Mouse (Mus musculus): ENCODE data around the gene Prps1l1.

The Prps1l1 gene

DNA sequence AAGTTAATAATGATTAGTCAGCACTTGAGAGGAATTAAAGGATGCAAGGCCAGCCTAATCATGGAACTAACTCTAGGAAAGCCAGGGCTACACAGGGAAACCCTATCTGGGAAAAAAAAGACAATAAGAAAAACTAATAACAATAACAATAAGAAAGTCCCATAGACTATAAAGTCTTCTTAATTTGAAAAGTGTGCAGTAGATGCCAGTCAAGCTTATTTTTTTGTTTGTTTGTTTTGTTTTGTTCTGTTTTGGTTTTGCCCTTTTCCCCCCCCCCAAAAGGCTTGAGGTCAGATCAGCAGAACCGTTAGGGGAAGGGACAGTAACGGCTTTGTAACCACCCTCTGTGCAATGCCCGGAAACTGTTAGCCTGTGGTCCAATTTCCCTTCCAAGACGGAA, at the start of gene Prps1l1:
Gene Prps1l1, plus strand, starts transcription at position 301 of the 400 bp plus-strand sequence.
- DNase-seq (ENCODE audit: low spot score): no peak

DNA sequence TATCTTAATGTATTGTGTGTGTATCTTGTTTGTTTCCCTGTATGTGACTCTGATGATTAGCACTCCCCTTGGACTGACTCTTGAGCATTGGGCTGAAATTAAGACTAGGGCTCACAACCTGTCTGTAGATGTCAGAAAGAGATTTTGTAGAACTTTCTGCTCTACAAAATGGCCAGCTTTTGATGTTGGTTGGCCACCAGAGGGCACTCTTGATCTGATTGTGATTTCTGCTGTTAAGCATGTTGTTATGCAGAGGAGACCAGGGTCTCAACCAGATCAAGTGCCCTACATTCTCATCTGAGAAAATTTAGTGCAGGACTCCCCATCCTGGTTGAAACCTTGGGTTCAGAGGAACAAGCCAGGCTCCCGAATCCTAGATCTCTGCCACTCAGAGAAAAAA, 46.6 kb upstream of the Prps1l1 start:
- DNase-seq (ENCODE audit: low spot score): no peak

DNA sequence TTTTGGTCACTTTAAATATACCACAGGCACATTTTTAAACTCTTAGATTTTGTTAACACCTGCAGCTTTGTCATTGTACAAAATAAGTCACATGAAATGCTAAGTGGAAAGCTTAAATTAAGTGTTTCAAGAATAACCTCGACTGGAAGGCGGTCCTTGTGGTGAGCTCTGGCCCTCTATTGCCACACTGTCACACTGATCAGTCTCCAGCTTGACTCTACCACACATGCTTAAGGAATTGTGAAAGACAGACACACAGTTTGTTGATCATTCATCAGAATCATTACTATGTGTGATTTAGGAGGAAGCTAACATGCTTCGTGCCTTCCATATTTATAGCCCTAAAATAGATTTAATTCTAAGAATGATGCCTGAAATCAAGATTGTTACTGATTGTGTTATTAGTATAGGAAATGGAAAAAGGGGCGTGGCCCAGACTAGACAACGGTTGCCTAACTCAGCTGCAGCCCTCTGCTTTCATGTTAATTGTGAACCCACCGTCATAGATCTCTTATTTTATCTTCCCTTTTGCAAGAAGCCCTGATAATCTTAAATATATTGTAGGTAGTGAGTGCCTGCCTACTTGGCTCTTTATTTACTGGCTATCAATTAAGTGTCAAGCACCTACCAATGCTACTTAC, 35.4 kb upstream of the Prps1l1 start:
- no peak for DNase-seq (ENCODE audit: low spot score)

DNA sequence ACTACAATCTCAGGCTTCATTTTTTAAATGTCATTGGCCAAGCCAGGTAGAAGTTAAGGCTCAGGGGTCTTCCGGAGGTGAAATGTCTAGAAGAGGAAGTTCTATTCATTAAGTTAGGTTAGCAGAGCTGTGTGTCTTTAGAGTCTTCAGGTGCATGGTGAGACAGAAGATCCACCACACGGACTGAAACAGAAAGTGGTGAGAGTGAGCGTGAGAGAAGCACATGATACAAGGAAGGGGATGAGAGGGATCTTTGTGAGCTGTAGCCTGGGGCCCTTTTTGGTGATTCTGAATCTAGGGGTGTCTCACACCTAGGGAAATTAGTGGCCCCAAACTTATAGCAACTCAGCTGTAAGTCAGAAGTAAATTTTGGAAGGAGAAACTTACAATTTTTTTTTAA, 8.6 kb upstream of the Prps1l1 start:
- no peak for DNase-seq (ENCODE audit: low spot score)

DNA sequence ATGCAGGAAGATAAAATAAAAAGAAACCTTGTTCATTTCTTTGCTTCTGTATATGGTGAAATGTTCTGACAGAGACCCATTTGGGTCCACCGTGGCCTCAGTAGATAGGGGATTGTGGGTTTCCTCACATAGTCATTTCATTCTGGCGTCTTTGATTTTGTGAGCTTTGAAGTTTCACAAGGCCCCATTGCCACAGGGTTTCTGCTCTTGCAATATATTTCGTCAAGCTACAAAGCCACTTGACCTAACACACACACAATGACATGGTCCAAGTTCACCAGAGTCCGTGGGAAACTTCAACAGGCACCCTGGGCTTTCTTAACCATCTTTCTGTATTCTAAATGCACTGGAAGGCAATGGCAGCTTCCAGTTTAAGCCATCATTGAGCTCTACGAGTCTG, 1.3 kb downstream of the Prps1l1 start:
- DNase-seq (ENCODE audit: low spot score): no peak

DNA sequence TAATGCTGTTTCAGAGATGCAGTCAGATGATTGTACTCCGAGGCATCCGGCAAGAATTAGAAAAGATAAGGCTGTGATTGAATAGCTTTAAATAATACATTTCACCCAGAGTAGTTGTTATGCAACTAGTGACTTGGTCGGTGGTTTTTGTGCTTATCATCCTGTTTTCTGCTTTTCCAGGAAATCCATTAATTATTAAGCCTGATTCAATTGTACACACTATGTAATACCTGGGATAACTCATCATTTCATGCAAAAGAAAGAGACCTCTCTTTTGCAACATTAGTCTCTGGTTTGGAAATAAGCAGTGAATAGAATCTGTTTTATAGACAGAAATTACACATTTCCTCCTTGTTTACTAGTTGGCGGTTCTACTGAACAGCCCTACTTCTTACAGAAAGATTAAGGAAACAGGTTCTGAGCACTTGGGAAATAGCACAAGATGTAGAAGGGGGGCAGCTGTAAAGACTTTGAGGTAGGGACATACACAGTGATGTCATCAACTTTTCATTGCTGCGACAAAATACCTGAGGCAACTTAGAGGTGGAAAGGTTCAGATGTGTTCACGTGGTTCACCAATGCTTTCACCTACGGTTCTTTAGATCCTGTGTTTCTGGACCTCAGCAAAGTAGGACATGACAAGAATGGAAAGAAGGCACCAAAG, 5.1 kb downstream of the Prps1l1 start:
- DNase-seq (ENCODE audit: low spot score): no peak

DNA sequence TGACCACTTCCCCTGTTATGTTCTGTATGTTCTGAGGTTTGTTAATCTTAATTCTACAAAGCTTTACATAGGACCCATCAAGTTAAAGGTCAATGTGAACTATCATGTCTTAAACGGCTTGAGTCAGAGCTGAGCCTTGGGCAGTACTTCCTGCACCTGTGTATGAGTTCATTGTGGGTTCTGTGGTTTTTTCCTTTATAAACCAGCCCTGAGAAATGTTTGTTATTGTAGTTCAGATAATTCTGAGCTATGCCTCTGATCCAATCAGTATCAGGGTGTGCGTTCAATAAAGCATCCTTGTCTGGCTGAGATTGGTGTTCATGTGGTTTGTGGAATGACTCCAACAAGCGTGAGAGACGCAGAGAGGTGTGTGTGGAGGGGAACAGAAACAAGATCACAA, 5.8 kb downstream of the Prps1l1 start:
- no peak for DNase-seq (ENCODE audit: low spot score)

DNA sequence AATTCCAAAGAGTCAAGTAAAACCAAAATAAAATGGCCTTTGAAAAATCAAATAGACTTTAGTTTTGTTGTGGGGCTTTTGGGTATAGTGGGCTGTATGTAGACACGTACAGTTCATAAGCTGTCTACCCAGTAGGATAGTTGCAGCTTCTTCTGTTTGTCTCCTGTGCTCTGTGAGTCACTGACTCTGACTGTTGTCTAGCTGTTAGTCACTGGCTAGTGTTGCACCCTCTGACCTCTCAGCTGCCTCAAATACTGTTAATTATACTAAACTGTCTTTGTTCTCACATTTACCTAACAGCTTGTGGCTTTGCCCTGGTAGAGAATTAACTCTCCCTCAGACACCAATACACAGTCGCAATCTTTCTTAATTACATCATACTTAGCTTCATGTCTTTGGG, 7.3 kb downstream of the Prps1l1 start:
- no peak for DNase-seq (ENCODE audit: low spot score)

DNA sequence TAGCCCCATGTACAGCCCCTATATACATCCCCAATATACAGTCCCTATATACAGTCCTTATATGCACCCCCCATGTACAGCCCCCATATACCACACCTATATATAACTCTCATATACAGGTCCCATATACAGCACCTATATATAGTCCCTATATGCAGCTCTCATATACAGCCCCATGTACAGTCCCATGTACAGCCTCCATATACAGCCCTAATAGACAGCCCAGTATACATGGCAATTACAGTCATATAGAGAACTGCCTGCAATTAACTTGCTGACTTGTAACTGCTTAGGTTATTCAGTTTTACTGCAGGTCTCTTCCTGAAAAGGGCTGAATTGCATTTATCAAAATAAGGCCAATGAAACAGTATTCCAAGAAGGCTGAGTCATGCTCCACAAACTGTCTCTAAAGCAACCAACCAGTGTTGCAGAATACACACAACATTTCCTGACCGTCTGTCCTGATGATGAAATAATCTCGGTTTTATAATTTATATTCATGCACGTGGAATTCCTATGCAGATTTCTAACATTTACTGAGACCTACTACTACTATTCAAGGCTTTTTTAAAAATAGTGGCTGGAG, 13.1 kb downstream of the Prps1l1 start:
- no peak for DNase-seq (ENCODE audit: low spot score)

DNA sequence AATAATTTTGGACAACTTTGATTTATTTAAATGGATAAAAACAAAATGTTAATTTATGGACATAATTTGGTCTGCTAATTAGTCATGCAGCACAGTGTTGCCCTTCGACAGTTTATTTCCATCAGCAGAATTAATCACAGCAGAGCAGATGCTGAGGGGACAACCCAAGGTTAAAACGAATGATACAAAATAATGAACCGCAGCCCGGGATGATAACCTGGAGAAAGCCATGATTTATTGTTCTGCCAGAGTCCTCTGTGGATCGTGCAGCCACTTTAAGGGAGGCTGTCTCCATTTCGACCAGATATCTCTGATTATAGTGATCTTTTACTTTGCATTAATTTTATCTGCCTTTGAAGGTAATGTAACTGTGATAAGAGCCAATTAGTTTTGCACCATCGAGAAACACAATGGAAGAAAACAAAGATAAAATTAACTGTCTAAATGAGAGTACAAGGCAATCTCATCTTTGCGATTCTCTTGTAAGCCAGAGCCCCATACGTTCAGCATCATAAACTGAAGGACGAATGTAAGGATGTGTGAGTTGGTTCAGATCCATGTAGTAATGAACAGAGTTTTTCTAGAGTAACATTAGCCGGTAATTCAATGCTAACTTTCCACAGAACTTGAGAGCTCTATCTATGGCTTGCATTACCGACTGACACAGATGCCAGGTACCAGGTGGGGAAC, 14.4 kb downstream of the Prps1l1 start:
- no peak for DNase-seq (ENCODE audit: low spot score)

DNA sequence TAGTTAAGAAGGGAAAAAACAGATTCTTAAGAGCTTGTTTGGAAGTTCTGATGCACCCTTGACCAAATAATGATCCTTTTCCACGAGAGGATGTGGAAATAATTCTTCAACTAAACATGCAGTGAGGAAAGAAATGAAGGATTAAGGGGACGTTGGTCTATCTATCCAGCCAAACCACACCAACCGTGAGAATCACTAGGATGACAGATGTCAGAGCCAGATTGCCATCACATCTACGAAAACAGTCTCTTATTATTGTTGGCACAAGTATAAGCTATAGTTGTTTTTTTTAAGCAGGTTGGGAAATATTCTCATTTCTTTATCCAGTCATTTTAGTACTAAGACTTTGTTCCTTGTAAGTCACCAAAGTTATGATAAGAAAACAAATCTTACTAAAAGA, 15.8 kb downstream of the Prps1l1 start:
- DNase-seq (ENCODE audit: low spot score): no peak

DNA sequence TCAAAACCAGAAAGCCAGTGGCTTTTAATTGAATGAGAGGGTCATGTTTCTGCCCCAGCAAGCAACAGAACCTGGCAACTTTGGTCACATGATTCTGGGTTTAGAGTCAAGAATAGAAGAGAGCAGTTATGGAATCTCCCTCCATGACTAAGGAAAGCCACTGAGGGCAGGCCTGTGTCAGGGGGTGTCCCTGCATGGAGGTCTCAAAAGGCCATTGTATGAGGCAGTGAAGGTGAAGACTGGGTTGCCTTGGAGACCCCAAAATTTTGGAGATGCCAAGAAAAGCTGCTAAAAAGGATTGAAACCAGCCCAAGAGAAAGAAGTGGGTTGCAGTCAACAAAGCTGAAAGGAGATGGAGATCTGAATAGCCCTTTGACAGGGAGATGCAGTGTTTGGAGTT, 21.2 kb downstream of the Prps1l1 start:
- no peak for DNase-seq (ENCODE audit: low spot score)

DNA sequence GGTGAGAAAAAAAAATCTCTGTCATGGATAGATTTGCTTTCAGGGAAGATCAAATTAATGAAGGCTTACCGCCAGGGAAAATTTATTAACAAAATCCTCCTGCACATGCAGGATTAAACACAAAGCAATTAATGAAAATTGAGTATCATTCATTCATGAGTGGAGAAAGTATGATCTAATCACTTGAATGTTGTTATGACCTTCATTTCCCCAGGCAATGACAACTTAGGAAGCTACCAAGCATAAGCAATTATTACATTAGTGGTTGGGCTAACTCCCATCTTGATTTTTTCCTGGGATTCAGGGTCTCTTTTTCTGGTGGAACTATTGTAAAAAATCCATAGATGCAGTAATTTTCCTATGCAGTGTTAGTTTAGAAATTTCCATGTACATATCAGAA, 23.3 kb downstream of the Prps1l1 start:
- DNase-seq (ENCODE audit: low spot score): no peak

DNA sequence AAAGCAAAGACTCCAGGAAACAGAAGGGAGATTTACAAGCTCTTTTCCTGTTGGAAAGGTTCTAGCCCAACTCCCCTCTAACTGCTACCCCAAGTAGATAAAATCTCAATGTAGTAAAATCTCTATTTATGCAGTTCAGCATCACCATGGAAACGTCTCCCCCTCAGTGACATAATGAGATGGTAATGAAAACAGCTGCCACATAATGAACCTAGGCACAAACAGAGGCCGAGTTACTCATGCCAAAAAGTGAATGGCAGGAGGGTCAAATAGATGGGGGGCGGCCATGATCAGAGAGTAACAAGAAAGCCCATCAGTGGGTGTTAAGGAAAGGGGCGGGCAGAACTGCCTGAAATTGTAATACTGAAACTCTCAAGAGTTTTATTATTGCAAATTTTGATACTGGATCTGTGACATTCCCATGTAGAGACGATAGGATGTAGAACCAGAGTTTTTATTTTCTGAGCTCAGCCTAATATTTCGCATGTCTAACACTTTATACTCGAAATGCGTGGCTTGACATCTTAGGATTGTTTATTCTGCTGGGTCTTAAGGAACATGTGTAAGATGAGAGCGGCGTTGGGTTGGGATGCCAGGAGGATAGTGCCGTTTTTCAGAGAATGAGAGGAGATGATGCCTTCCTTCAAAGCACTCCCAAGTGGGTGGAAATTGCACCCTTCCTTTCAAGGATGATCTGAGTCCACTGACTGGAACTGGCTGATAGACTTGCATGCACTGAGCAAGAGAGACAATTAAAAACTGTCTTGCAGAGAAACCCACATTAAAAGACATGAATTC, 24.0 kb downstream of the Prps1l1 start:
- no peak for DNase-seq (ENCODE audit: low spot score)

DNA sequence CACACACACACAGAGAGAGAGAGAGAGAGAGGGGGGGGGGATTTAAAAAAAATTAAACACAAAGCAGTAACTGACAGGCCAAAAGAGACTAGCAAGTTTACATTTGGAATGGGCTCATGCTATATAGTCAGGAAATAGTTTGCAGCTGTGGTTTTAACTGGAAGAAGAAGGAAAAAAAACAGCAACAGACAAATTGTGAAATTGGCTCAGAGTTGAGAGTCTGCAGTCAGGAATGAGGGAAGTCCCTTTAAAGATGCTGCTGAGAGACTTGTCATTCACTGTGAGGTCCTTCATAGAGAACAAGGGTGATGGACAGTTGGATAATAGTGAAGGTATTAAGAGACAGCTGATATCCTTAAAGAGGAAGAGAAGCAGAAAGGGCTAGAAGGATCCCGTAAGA, 26.9 kb downstream of the Prps1l1 start:
- no peak for DNase-seq (ENCODE audit: low spot score)

DNA sequence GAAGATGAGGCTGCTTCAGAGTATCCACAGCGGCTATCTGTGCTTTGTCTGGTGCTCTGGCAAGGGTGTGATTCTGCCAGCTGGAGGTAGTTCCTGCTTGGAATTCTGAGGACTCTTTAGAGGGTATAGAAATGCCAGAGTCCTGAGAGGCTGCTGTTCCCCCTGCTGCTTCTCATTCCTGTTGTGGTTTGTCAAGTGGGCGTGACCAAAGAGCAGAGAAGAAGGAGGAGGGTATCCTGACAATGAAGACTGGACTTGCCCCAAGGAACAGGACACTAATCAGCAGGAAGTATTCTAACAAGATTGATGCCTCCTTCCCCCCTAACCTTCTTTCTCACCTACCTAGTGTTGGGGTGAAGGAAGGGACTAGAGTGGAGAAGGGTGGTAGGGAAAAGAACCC, 29.4 kb downstream of the Prps1l1 start:
- no peak for DNase-seq (ENCODE audit: low spot score)

DNA sequence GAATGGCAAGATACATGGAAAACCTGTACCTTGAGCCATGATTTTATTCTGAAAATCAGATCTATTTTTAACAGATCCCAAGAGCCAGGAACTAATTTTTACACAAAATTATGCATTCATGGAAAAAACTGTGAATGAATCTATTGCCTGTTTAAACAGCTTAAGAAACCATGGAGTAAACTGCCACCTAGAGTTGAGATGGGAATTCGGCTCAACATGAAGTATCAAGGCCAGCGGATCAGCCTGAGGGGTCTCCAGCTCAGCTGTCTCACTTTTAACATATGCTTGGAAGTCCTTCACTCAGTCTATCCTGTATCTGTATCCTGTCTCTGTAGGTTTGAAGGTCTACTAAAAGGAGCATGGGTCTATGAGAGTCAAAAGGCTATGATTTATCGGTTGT, 31.5 kb downstream of the Prps1l1 start:
- DNase-seq (ENCODE audit: low spot score): no peak

DNA sequence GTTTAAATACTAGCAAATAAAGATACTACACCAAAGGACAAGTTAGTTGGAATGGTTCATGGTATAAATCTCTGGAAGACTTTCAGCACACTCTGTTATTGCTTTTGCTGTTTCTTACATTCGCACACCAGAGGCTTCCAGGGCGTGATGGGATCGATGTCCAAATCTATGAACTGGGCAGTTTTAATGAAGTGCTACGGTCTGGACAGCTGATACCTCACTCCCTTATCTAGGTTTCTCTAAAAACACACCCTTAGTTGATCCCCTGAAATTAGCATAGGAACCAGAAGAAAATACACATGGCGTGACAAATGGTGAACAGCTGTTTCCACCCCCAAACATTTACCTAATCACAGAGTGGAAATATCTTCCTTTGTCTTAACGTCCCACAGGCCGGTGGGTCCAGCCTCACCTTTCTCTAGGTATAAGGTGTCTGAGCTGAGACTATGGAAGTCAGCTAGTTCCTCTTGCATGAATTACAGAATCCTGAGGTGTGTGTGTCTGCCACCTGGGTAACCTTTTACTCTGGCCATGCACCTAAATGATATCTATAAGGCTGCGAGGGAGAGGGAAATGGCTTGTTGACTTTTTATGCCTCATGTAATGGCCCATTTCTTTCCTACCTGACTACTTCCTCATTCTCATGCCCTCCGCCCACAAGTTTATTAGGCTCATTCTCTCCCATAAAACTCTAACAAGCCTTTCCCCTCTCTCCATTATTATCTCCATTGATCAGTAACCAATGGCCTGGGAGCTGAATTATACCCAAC, 32.1 kb downstream of the Prps1l1 start:
- no peak for DNase-seq (ENCODE audit: low spot score)

DNA sequence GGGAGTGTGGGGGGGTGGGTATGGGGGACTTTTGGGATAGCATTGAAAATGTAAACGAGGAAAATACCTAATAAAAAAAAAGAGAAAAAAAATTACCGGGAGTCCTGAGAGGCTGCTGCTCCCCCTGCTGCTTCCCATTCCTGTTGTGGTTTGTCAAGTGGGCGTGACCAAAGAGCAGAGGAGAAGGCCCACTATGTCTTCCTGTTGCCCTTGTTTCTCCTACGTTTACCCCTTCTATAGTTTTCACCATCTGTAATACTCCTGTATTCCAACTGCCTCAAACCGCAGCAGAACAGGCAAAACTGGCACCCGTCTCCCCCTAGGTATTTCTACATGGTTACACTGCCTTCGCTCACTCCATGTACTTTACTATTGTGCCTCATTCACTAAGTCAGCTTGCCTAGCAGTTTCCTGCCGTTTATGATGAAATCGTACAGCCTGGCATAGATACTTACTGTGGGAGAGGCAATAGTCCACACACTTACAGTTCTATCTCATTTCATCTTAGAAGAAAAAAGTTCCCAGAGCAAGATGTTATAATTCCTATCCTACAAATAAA, 34.2 kb downstream of the Prps1l1 start:
- no peak for DNase-seq (ENCODE audit: low spot score)

DNA sequence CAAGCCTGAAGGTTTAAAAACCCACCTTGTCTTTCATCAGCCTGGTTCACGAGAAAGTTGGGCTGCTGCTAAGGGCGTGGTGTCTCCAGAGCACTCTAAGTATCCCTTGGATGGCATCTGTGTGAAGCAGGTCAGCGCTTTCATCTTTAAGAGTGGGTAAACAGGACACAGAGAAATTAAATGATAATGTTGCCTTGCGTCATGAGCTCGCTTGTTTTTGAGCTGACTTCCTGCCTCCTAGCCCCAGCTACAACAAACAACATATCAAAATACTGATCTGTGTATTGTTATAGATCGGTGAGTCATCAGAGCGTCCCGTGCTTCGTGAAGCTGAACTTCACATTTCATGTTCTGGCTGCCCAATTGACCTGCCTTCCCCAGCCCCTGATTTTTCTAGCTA, 36.7 kb downstream of the Prps1l1 start:
- DNase-seq (ENCODE audit: low spot score): no peak

DNA sequence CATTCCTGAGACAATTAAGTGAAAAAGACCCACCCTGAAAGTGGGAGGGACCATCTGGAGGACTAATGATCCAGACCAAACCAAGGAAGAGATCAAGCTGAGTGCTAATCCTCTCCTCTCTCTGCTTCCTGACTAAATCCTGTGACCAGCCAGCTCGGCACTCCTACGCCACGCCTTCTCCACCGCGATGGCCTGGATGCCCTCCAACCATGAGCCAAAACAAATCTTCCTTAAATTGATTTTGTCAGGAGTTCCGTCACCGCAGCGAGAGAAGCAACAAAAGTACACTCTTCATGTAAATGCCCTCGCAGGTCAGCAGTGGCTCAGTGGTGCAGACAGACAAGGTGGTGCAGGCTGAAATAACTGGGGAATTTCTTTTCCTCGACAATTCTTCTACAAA, 37.5 kb downstream of the Prps1l1 start:
- no peak for DNase-seq (ENCODE audit: low spot score)
